Mouse (Mus musculus) MEL (cell line): ENCODE data around the gene Spns2. TPM values are rescaled to one million over a fixed set of nuclear protein-coding genes. Genes with fewer than 3 reads are reported as not detected.

Source experiments
- DNase-seq: peaks from one replicate; pipeline ENCODE4 v3.0.0; 2011; ENCODE audit warnings: low read depth, low spot score
- H3K27ac ChIP-seq: 2 replicates; pipeline ENCODE4 v1.5.1; 2012; ENCODE audit warnings: low read depth, mild to moderate bottlenecking, control low read depth, low read length, moderate library complexity; ENCODE audit not compliant: control insufficient read depth
- H3K27me3 ChIP-seq, 2 experiments: fragments of 150-350 bp in 1 of 2; sonication (generic) in 1 of 2; 2 replicates each; pipeline ENCODE4 v1.6.1; 2012; ENCODE audit warnings: low read length in 2 of 2, mild to moderate bottlenecking in 2 of 2, improper control_type of control experiment in 1 of 2, moderate library complexity in 1 of 2; ENCODE audit not compliant: insufficient read depth in 2 of 2, control insufficient read depth in 1 of 2
- H3K36me3 ChIP-seq, 2 experiments: 2 replicates each; pipeline ENCODE4 v1.6.1; 2012 to 2014; ENCODE audit warnings: low read length in 2 of 2, improper control_type of control experiment in 1 of 2, inconsistent platforms in 1 of 2, mild to moderate bottlenecking in 1 of 2; ENCODE audit not compliant: insufficient read depth in 2 of 2, control insufficient read depth in 1 of 2
- H3K4me1 ChIP-seq, 2 experiments: fragments of 150-350 bp in 1 of 2; sonication (generic) in 1 of 2; 2 replicates each; pipeline ENCODE4 v1.6.1; 2012; ENCODE audit warnings: low read length in 2 of 2, improper control_type of control experiment in 1 of 2, mild to moderate bottlenecking in 1 of 2; ENCODE audit not compliant: insufficient read depth in 2 of 2, control insufficient read depth in 1 of 2
- H3K4me3 ChIP-seq, 2 experiments: fragments of 150-350 bp in 1 of 2; sonication (generic) in 1 of 2; 2 replicates each; pipeline ENCODE4 v1.5.1; 2012; ENCODE audit warnings: low read depth in 2 of 2, low read length in 2 of 2, mild to moderate bottlenecking in 2 of 2, moderate library complexity in 2 of 2, control low read depth in 1 of 2, improper control_type of control experiment in 1 of 2; ENCODE audit not compliant: control insufficient read depth in 1 of 2, insufficient read depth in 1 of 2
- H3K79me2 ChIP-seq: 2 replicates; pipeline ENCODE4 v1.6.1; 2012; ENCODE audit warnings: mild to moderate bottlenecking, low read length, moderate library complexity; ENCODE audit not compliant: control insufficient read depth, poor library complexity, insufficient read depth
- H3K9ac ChIP-seq: 2 replicates; pipeline ENCODE4 v1.6.1; 2012; ENCODE audit warnings: low read depth, mild to moderate bottlenecking, control low read depth, low read length, moderate library complexity; ENCODE audit not compliant: control insufficient read depth, poor library complexity, severe bottlenecking
- H3K9me3 ChIP-seq: fragments of 150-350 bp; sonication (generic); replicated peaks from 2 replicates; pipeline ENCODE4 v1.6.1; 2012; ENCODE audit warnings: mild to moderate bottlenecking, low read length, improper control_type of control experiment, moderate library complexity; ENCODE audit not compliant: insufficient read depth
- CHD1 ChIP-seq: IDR thresholded peaks from 2 replicates; pipeline ENCODE4 v1.6.1; 2012; ENCODE audit warnings: low read depth, mild to moderate bottlenecking, inconsistent platforms, low read length, improper control_type of control experiment
- ELF1 ChIP-seq: IDR thresholded peaks from 2 replicates; pipeline ENCODE4 v1.6.1; 2014; ENCODE audit warnings: low read depth, mild to moderate bottlenecking, inconsistent platforms, low read length, improper control_type of control experiment, moderate library complexity
- ETS1 ChIP-seq: IDR thresholded peaks from 2 replicates; pipeline ENCODE4 v1.6.1; 2012; ENCODE audit warnings: low read depth, mild to moderate bottlenecking, inconsistent platforms, low read length, improper control_type of control experiment, moderate library complexity
- JUND ChIP-seq: IDR thresholded peaks from 2 replicates; pipeline ENCODE4 v1.6.1; 2011; ENCODE audit warnings: low read depth, mild to moderate bottlenecking, improper control_type of control experiment, low read length
- MAFK ChIP-seq: IDR thresholded peaks from 2 replicates; pipeline ENCODE4 v1.6.1; 2011; ENCODE audit warnings: low read depth, mild to moderate bottlenecking, low read length, improper control_type of control experiment, borderline replicate concordance
- MEF2A ChIP-seq: IDR thresholded peaks from 2 replicates; pipeline ENCODE4 v1.6.1; 2014; ENCODE audit warnings: low read depth, mild to moderate bottlenecking, inconsistent platforms, low read length, improper control_type of control experiment; ENCODE audit not compliant: poor library complexity, insufficient replicate concordance, severe bottlenecking; ENCODE audit errors: extremely low read depth
- MYB ChIP-seq: IDR thresholded peaks from 2 replicates; pipeline ENCODE4 v1.6.1; 2011; ENCODE audit warnings: mild to moderate bottlenecking, low read depth, low read length, improper control_type of control experiment
- MYC ChIP-seq: IDR thresholded peaks from 2 replicates; pipeline ENCODE4 v1.6.1; 2011; ENCODE audit warnings: low read depth, mild to moderate bottlenecking, low read length, improper control_type of control experiment, moderate library complexity
- POLR2A ChIP-seq, 2 experiments: IDR thresholded peaks; 2 replicates each; pipeline ENCODE4 v1.6.1; 2011 to 2012; ENCODE audit warnings: low read length in 2 of 2, mild to moderate bottlenecking in 2 of 2, control low read depth in 1 of 2, improper control_type of control experiment in 1 of 2, low read depth in 1 of 2, moderate library complexity in 1 of 2; ENCODE audit not compliant: control insufficient read depth in 1 of 2, insufficient read depth in 1 of 2, poor library complexity in 1 of 2
- POLR2AphosphoS2 ChIP-seq: IDR thresholded peaks from 2 replicates; pipeline ENCODE4 v1.6.1; 2011; ENCODE audit warnings: low read length, improper control_type of control experiment
- RCOR1 ChIP-seq: IDR thresholded peaks from 2 replicates; pipeline ENCODE4 v1.6.1; 2012; ENCODE audit warnings: low read depth, mild to moderate bottlenecking, inconsistent platforms, low read length, improper control_type of control experiment
- SIN3A ChIP-seq: IDR thresholded peaks from 2 replicates; pipeline ENCODE4 v1.6.1; 2012; ENCODE audit warnings: low read length, improper control_type of control experiment, inconsistent platforms
- SMC3 ChIP-seq: IDR thresholded peaks from 2 replicates; pipeline ENCODE4 v1.6.1; 2011; ENCODE audit warnings: low read depth, low read length, improper control_type of control experiment
- TAL1 ChIP-seq: IDR thresholded peaks from 2 replicates; pipeline ENCODE4 v1.6.1; 2012; ENCODE audit warnings: mild to moderate bottlenecking, inconsistent platforms, low read length, moderate library complexity, mixed read lengths
- ZMIZ1 ChIP-seq: IDR thresholded peaks from 2 replicates; pipeline ENCODE4 v1.6.1; 2012; ENCODE audit warnings: low read depth, mild to moderate bottlenecking, inconsistent platforms, low read length, improper control_type of control experiment, moderate library complexity
- polyA plus RNA-seq, 2 experiments: library from polyadenylated mRNA; stranded (reverse) in 1 of 2; unstranded in 1 of 2; fragments of >175 nt in 1 of 2; fragments of >200 nt in 1 of 2; gene quantifications; 2 replicates each; pipeline versions ENCODE4 v1.2.1 to v1.2.4; 2012; ENCODE audit warnings: low replicate concordance in 2 of 2, low read depth in 1 of 2; ENCODE audit not compliant: insufficient read length in 2 of 2, insufficient read depth in 1 of 2, missing spikeins in 1 of 2
- total RNA-seq: library from RNA; depleted of rRNA; stranded (reverse); fragments of 300-350 nt; gene quantifications from 2 replicates; pipeline ENCODE4 v1.2.3, GENCODE M21; 2012

Gene Spns2
- total and polyA plus RNA-seq, 3 experiments = 0.58 to 3.0 TPM; not detected in 1

GRCm38 (mm10) chr11:72453105-72453953 is 36.4 kb downstream of the Spns2 start:
- Histone ChIP-seq H3K36me3 (peaks cover 1 to 5% of the 10 kb centered on the region in 2 experiments), H3K27ac (no peak overlapping the region), H3K9me3 (no peaks in the 10 kb centered on the region)

GRCm38 (mm10) chr11:72452140-72452665 is 37.5 kb downstream of the Spns2 start:
- Histone ChIP-seq H3K4me1 (no peaks in the 10 kb centered on the region), H3K9me3 (no peaks in the 10 kb centered on the region)
- TF ChIP-seq JUND = no peak
- TF ChIP-seq MAFK = no peak
- peak; percentile 93 for TF ChIP-seq POLR2AphosphoS2
- peak; percentile 27 to 58; a peak in 2 of 4 replicates for TF ChIP-seq POLR2A (IDR thresholded peaks at IDR 0.05; ENCODE audit: control insufficient read depth in 1 of 2, insufficient read depth in 1 of 2, low read depth in 1 of 2, low read length in 2 of 2, poor library complexity in 1 of 2)
- no peak for TF ChIP-seq SIN3A
- TF ChIP-seq MYC = no peak
- TF ChIP-seq SMC3 = 0 out of 2 replicates have a peak, but pooled peaks have one; percentile 3
- TF ChIP-seq MYB = 0 out of 2 replicates have a peak, but pooled peaks have one; percentile 20
- TF ChIP-seq, all 39 proteins: peak for 4
- Histone ChIP-seq H3K4me3 (no peak overlapping the region), H3K27me3 (no peaks in the 10 kb centered on the region), H3K79me2 (no peaks in the 10 kb centered on the region), H3K36me3 (peaks cover 0 to 6% of the 10 kb centered on the region in 2 experiments; a peak in 2 of 4 replicates), H3K9ac (no peak overlapping the region), H3K27ac (no peak overlapping the region)
- DNase-seq = peak; percentile 38

More at GRCm38 (mm10) chr11:72453105-72453953, 36.4 kb downstream of the Spns2 start:
- H3K4me3 ChIP-seq = no peak overlapping the region
- H3K79me2 ChIP-seq = no peaks in the 10 kb centered on the region
- no peak for DNase-seq
- H3K9ac ChIP-seq = no peak overlapping the region
- H3K4me1 ChIP-seq = peaks cover 4 to 7% of the 10 kb centered on the region in 2 experiments
- TF ChIP-seq RCOR1 (no peak), CHD1 (no peak), MEF2A (no peak), ELF1 (no peak), TAL1 (no peak), ZMIZ1 (peak; percentile 68; the same call in 1 of the 2 replicates), ETS1 (no peak)
- H3K27me3 ChIP-seq = no peaks in the 10 kb centered on the region
